Mouse (Mus musculus): ENCODE results near the gene Eral1. TPM values are rescaled to one million over a fixed set of nuclear protein-coding genes. Genes with fewer than 3 reads are reported as not detected.
A peak's percentile ranks its signal among the peaks of the same experiment; 100 is the strongest.

The Eral1 gene
- 17.4 and 18.2 TPM in 2 replicates for polyA plus RNA-seq (2012; rRNA removed)

GRCm38 (mm10) chr11:78079961-78080921, at the start of gene Eral1:
Gene Eral1, minus strand, starts transcription at chr11:78080383.
- Histone ChIP-seq H3K27ac (ENCODE audit: control insufficient read depth, insufficient read depth, low read depth, low read length) (peak within 1 kb of the TSS; percentile 84), H3K36me3 (ENCODE audit: control insufficient read depth, insufficient read depth, low read length) (0 out of 2 replicates have a peak, but pooled peaks cover 1% of the 10 kb centered on the region), H3K4me1 (ENCODE audit: control insufficient read depth, insufficient read depth, low read length) (peaks cover 4% of the 10 kb centered on the region; the same call in 1 of the 2 replicates), H3K27me3 (ENCODE audit: control insufficient read depth, insufficient read depth, low read length) (no peaks in the 10 kb centered on the region), H3K4me3 (ENCODE audit: control insufficient read depth, low read depth, low read length) (peak within 1 kb of the TSS; percentile 96)
- peak; percentile 96 for TF ChIP-seq POLR2A (IDR thresholded peaks at IDR 0.05; ENCODE audit: control insufficient read depth, low read depth, low read length)
- no peak for TF ChIP-seq CTCF (IDR thresholded peaks at IDR 0.05; ENCODE audit: control insufficient read depth, insufficient read depth, insufficient replicate concordance, low read depth, low read length)

DNA sequence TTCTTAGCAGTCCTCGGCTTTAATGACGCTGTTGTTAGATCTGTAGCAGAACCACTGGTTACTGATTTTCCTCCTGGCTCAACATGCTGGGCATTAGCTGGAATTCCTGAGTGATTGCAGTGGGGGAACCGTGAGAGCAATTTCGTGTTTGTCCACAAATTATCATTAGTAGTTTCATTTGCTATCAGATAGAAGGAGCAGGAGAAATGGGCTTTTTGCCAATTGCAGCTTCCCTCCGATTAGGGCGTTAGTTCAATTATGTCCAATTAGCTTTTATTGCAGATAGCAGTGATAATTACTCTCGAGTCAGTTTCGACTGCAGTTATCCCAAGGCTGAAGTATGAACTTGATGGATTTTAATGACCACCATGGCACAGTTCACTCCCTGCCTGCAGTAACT, 49.3 kb upstream of the Eral1 start:
- TF ChIP-seq CTCF (IDR thresholded peaks at IDR 0.05; ENCODE audit: control insufficient read depth, insufficient read depth, insufficient replicate concordance, low read depth, low read length) (no peak), POLR2A (IDR thresholded peaks at IDR 0.05; ENCODE audit: control insufficient read depth, low read depth, low read length) (no peak)
- Histone ChIP-seq H3K4me1 (ENCODE audit: control insufficient read depth, insufficient read depth, low read length) (no peaks in the 10 kb centered on the region), H3K4me3 (ENCODE audit: control insufficient read depth, low read depth, low read length) (no peak overlapping the region), H3K27ac (ENCODE audit: control insufficient read depth, insufficient read depth, low read depth, low read length) (no peak overlapping the region), H3K27me3 (ENCODE audit: control insufficient read depth, insufficient read depth, low read length) (no peaks in the 10 kb centered on the region), H3K36me3 (ENCODE audit: control insufficient read depth, insufficient read depth, low read length) (no peaks in the 10 kb centered on the region)

GRCm38 (mm10) chr11:78126739-78127138, 46.6 kb upstream of the Eral1 start:
- H3K36me3 ChIP-seq (ENCODE audit: control insufficient read depth, insufficient read depth, low read length): no peaks in the 10 kb centered on the region
- H3K4me1 ChIP-seq (ENCODE audit: control insufficient read depth, insufficient read depth, low read length): no peaks in the 10 kb centered on the region
- TF ChIP-seq POLR2A (IDR thresholded peaks at IDR 0.05; ENCODE audit: control insufficient read depth, low read depth, low read length) (no peak), CTCF (IDR thresholded peaks at IDR 0.05; ENCODE audit: control insufficient read depth, insufficient read depth, insufficient replicate concordance, low read depth, low read length) (no peak)

GRCm38 (mm10) chr11:78125691-78126090, 45.5 kb upstream of the Eral1 start:
- no peak overlapping the region for H3K27ac ChIP-seq (ENCODE audit: control insufficient read depth, insufficient read depth, low read depth, low read length)
- TF ChIP-seq CTCF (IDR thresholded peaks at IDR 0.05; ENCODE audit: control insufficient read depth, insufficient read depth, insufficient replicate concordance, low read depth, low read length) (no peak), POLR2A (IDR thresholded peaks at IDR 0.05; ENCODE audit: control insufficient read depth, low read depth, low read length) (no peak)
- H3K4me1 ChIP-seq (ENCODE audit: control insufficient read depth, insufficient read depth, low read length): no peaks in the 10 kb centered on the region
- H3K36me3 ChIP-seq (ENCODE audit: control insufficient read depth, insufficient read depth, low read length): no peaks in the 10 kb centered on the region
- H3K4me3 ChIP-seq (ENCODE audit: control insufficient read depth, low read depth, low read length): no peak overlapping the region
- H3K27me3 ChIP-seq (ENCODE audit: control insufficient read depth, insufficient read depth, low read length): no peaks in the 10 kb centered on the region

More at GRCm38 (mm10) chr11:78126739-78127138, 46.6 kb upstream of the Eral1 start:
- H3K4me3 ChIP-seq (ENCODE audit: control insufficient read depth, low read depth, low read length): no peak overlapping the region
- H3K27ac ChIP-seq (ENCODE audit: control insufficient read depth, insufficient read depth, low read depth, low read length): no peak overlapping the region
- H3K27me3 ChIP-seq (ENCODE audit: control insufficient read depth, insufficient read depth, low read length): no peaks in the 10 kb centered on the region

DNA sequence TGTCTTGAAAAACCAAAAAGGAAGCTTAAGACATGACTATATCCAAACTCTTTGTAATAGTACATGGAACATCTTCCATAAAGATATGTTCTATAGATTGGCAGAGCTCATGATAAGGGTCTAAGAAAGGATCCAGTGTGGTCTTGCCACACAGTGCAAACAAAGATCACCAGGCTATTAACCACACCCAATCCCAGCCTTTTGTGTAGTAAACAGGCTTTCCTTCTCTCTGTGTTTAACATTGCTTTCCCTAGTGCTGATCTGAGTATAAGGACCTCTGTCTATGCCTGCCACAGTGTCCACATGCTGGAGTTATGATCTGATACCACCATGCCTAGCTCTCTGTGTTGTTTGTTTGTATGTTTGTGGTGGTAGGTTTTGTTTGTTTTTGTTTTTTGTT, 43.6 kb upstream of the Eral1 start:
- H3K4me1 ChIP-seq (ENCODE audit: control insufficient read depth, insufficient read depth, low read length): no peaks in the 10 kb centered on the region
- no peaks in the 10 kb centered on the region for H3K27me3 ChIP-seq (ENCODE audit: control insufficient read depth, insufficient read depth, low read length)
- no peak overlapping the region for H3K4me3 ChIP-seq (ENCODE audit: control insufficient read depth, low read depth, low read length)
- H3K27ac ChIP-seq (ENCODE audit: control insufficient read depth, insufficient read depth, low read depth, low read length): no peak overlapping the region
- TF ChIP-seq CTCF (IDR thresholded peaks at IDR 0.05; ENCODE audit: control insufficient read depth, insufficient read depth, insufficient replicate concordance, low read depth, low read length): no peak
- TF ChIP-seq POLR2A (IDR thresholded peaks at IDR 0.05; ENCODE audit: control insufficient read depth, low read depth, low read length): no peak
- no peaks in the 10 kb centered on the region for H3K36me3 ChIP-seq (ENCODE audit: control insufficient read depth, insufficient read depth, low read length)

GRCm38 (mm10) chr11:78122815-78123214, 42.6 kb upstream of the Eral1 start:
- no peaks in the 10 kb centered on the region for H3K36me3 ChIP-seq (ENCODE audit: control insufficient read depth, insufficient read depth, low read length)
- TF ChIP-seq POLR2A (IDR thresholded peaks at IDR 0.05; ENCODE audit: control insufficient read depth, low read depth, low read length): no peak
- no peak for TF ChIP-seq CTCF (IDR thresholded peaks at IDR 0.05; ENCODE audit: control insufficient read depth, insufficient read depth, insufficient replicate concordance, low read depth, low read length)
- H3K27ac ChIP-seq (ENCODE audit: control insufficient read depth, insufficient read depth, low read depth, low read length): no peak overlapping the region
- H3K4me1 ChIP-seq (ENCODE audit: control insufficient read depth, insufficient read depth, low read length): no peaks in the 10 kb centered on the region
- H3K4me3 ChIP-seq (ENCODE audit: control insufficient read depth, low read depth, low read length): no peak overlapping the region
- H3K27me3 ChIP-seq (ENCODE audit: control insufficient read depth, insufficient read depth, low read length): no peaks in the 10 kb centered on the region

DNA sequence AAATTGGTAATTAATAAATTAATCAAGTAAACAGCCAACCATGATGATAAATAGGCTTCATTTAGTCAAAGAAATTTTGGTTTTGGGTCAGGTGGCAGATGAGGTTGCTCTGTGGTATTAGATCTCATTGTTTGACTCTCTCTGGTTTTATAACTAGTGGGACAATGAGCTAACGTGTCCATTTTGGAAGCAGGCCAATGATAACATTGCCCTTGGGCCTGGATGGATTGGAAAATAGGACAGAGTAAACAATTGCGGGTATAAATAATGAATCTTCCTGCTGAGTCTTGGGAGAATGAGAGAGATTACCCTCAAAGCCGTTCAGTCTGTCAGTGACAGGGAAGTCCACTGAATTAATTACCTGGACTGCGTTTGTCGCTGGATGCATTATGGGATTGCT, 41.0 kb upstream of the Eral1 start:
- TF ChIP-seq CTCF (IDR thresholded peaks at IDR 0.05; ENCODE audit: control insufficient read depth, insufficient read depth, insufficient replicate concordance, low read depth, low read length) (no peak), POLR2A (IDR thresholded peaks at IDR 0.05; ENCODE audit: control insufficient read depth, low read depth, low read length) (no peak)
- no peaks in the 10 kb centered on the region for H3K36me3 ChIP-seq (ENCODE audit: control insufficient read depth, insufficient read depth, low read length)
- no peaks in the 10 kb centered on the region; the same call in 1 of the 2 replicates for H3K4me1 ChIP-seq (ENCODE audit: control insufficient read depth, insufficient read depth, low read length)
- no peak overlapping the region for H3K27ac ChIP-seq (ENCODE audit: control insufficient read depth, insufficient read depth, low read depth, low read length)
- H3K4me3 ChIP-seq (ENCODE audit: control insufficient read depth, low read depth, low read length): no peak overlapping the region
- no peaks in the 10 kb centered on the region for H3K27me3 ChIP-seq (ENCODE audit: control insufficient read depth, insufficient read depth, low read length)
